Mouse (Mus musculus) bone marrow macrophage, adult 2 months (primary cell): ENCODE measurements at regions not wholly inside any gene's neighbourhood (a gene's known extent, or its start where the extent isn't known, plus 50 kb on each side); places are given as distances from the start of the nearest gene placed in this dataset.

Experiments used
- CTCF ChIP-seq: IDR thresholded peaks from 2 replicates; pipeline ENCODE4 v1.5.1; 2012; ENCODE audit warnings: low read depth, mild to moderate bottlenecking, low read length, moderate library complexity
- POLR2A ChIP-seq: IDR thresholded peaks from 2 replicates; pipeline ENCODE4 v1.6.1; 2012; ENCODE audit warnings: mild to moderate bottlenecking, low read depth, low read length, borderline replicate concordance

GRCm38 (mm10) chr1:34760547-34760946 is 82.3 kb downstream of the Fam168b start:
- TF ChIP-seq CTCF (no peak), POLR2A (no peak)
